Mouse (Mus musculus) adrenal gland (tissue): ENCODE data around the gene Gm7030.
"Not testable (repeated sequence)": the region's sequence is repeated elsewhere in the genome, so short reads cannot be mapped to it uniquely, and the experiment has no call there.

Source experiments
- intact Hi-C: fragments of 180-260 bp; cut with DNase I; formaldehyde crosslinking; loops from one replicate; pipeline ENCODE4 v1.15.1; 2025

The Gm7030 gene

GRCm38 (mm10) chr17:36083266-36083869, 45.9 kb downstream of the Gm7030 start:
- intact Hi-C loops = no loop called here

- intact Hi-C loops = not testable (repeated sequence)
Measured at GRCm38 (mm10) chr17:36082519-36083232, 46.5 kb downstream of the Gm7030 start.

GRCm38 (mm10) chr17:36081901-36082300, 47.3 kb downstream of the Gm7030 start:
- intact Hi-C loops = not testable (repeated sequence)

- intact Hi-C loops = loop anchor here (10.0 kb wide), 2 partner anchors 74 to 134 kb away; partner anchors contain the start of gene H2-T3
Measured at GRCm38 (mm10) chr17:36060829-36061228, 68.4 kb downstream of the Gm7030 start.
